Mouse (Mus musculus) retina, embryonic 14.5 days (tissue): ENCODE measurements around the gene Hsf2bp.

Experiments used
- DNase-seq: peaks from one replicate; pipeline ENCODE4 v3.0.0-alpha.2; 2015; ENCODE audit warnings: low spot score

The Hsf2bp gene

DNA sequence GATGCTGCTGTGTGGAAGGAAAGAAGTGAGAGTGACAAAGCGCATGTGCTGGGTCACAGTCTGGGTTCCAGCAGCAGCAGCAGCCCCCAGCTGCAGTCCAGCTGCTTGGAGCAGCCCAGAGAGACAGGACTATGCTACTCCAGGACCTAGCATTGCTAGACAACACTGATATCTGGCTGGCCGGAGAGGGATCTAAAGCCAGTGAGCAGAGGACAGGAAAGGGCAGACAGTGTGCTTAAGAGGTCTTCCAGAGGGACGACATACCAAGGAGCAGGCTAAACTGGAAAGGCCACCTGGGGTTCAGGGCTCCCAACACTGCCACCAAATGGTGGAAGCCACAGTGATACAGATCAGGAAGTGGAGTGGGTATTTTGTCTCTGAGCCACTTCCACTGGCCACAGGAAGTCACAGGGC, 99.0 kb downstream of the Hsf2bp start:
- DNase-seq, result no peak

DNA sequence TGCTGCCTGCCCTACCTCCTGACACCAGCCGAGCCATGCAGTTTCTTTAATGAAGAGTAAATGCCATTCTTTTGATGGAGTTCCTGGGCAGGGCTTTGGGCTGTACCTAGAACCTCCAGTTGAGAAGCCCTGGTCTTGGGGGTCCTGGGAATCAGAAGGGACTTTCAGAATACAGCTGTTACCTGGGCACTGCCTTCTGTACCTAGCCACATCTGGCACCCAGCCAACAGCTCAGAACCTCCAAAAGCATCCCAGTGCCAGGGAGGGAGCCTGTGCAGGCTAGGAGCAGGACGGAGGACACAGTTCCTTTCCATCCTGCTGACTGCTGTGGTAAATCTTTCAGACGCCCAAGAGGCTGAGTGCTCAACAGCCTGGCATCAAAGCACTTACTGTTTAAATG, 100.3 kb downstream of the Hsf2bp start:
- no peak for DNase-seq

DNA sequence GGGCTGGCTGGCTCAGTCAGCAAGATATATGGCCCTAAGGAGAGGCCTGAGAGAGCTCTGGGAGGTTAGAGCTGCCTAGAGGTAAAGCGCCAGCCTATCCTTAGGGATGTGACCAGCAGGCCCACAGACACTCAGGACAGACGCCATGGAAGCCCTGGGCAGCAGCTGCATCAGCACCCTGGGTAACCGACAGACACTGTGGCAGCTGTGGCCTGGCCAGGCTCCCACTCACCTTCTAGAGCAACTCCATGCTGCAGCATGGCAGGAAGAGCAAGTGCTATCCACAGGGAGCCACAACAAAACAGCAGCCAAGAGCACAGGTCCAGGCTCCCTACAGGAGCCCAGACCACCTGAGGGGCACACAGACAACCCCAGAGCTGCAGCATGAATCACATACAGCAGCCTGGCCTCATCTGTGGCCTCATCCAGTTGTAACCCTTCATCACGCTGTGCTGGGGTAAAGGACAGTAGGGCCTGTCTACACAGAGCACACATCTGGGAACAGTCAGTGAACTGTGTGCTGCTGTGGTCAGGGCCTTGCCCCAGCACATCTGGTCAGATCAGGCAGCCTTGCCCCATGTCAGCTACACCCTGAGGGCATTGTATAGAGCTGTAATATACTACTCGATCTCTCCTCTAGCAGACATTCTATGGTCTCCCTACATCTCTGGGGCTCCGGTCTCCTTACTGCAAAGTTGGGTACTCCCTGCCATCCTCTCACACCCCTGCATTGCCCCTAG, 100.9 kb downstream of the Hsf2bp start:
- no peak for DNase-seq

DNA sequence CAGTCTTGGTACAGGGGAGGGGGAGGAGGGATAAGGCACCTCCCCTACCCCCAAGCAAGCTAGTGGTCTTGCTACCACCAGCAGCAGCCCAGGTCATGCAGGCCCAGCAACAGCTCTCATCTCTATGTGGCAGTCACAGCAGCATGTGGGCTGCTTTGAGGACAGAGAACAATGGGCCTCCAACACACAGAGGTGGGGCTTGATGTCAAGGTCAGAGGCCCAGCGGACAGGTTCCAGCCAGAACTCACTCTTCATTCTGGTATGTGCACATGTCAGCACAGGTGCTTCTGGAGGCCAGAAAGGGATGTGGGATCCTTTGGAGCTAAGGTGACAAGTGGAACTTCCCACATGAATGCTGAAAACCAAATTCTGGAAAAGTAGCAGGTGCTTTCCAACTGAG, 102.2 kb downstream of the Hsf2bp start:
- no peak for DNase-seq

DNA sequence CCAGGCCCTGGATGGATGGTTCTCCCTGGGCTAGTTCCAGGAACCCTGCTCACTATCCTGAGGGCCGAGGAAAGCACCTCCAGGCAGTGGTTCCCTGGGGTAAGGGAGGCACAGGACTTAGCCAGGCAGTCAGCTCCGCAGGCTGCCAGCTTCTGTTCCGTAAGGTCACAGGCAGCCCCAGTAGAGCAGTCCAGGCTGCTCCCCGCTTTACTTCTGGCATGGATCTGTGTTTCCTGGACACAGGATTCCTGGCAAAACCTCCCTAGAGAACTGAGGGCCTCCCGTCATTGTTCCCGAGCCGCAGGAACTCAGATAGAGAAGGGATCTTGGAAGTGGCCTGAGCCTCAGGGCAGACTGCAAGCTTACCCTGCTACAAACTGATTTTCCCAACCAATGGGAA, 104.7 kb downstream of the Hsf2bp start:
- DNase-seq, result no peak

DNA sequence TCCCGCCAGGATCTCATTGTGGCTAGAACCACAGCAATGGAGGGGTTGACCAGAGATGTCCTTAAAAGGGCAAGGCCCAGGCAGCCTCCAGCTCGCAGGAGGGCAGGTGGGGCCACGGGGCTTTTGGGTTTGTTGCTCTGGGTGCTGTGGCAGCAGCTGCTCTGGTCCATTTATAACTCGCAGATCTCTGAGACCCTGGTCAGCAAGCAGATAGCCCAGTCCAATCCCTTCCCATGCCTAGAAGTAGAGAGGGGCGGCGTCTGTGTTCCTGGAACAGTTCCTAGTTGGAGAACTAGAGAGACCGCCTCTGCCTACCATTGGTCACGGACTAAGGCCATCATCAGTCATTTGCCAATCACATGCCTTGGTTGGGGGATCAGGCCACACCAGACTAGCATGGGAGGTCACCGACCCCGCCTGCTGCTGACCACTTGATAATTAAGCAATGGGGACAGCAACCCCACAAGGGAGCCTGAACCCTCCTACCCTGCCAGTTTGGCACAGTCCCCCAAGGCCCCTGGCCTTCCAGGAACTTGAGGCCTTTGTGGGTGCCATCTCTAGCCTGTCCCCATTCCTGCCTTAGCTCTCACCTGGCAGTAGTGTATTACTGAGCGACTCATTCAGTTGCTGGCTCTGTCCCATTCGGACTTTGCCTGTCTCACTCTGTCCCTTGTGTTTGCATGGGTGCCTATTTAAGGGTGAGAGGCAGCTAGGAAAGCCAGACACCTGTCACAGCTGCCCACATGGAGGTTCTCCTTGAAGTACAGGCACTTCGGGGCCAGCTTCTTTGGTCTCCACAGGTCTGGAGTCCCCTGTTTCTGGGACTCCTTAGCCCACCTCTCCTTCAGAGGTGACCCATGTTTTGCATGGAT, 106.1 kb downstream of the Hsf2bp start:
- peak; percentile 72 for DNase-seq

DNA sequence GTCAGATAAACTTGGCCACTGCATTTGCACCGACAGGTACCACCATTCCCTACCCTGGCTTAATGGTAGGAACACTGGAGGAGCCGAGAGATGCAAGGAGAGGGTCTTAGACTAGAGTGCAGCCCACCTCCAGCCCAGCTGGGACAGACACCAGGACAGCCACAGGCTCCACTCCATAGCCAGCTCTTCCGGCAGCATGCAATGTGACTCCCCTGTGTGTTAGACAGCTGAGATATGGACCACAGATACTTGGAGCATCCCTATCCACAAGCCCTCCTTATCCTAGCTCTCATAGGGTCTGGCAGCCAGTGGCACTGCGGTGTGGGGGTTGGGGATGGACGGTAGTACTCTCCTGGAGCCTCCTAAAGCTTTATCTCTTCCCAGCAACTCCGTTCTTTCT, 107.1 kb downstream of the Hsf2bp start:
- no peak for DNase-seq

DNA sequence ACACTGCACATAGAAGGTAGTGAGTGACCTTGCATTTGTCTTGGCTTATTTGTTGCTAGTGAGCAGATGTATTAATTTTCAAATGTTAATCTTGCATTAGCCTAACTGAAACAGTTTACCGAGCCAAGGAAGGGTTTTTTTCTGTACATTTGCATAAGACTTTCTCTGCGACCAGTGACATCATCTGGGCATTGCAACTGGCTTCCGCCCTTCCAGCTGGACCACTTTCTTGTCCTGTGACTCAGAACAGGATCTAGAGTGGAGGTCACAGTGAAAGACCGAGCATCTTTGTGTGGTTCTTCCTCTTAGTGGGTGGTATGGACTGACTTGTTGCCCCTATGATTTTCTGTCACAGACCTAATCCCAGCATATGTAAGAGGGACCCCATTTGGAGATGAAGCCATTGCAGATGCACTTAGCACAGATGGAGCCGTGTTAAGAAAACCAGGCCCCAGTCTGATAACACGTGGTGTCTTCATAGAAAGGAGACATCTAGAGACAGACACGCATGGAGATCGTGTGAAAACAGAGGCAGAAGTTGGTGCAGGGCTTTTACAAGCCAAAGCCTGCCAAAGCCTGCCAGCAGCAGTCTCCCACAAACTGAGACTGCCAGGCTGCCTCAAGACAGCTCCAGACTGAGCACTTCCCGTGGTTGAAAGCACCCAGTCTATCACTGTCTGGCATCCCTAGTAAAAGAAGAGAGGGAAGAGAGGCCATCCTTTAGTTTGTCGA, 108.1 kb downstream of the Hsf2bp start:
- no peak for DNase-seq

DNA sequence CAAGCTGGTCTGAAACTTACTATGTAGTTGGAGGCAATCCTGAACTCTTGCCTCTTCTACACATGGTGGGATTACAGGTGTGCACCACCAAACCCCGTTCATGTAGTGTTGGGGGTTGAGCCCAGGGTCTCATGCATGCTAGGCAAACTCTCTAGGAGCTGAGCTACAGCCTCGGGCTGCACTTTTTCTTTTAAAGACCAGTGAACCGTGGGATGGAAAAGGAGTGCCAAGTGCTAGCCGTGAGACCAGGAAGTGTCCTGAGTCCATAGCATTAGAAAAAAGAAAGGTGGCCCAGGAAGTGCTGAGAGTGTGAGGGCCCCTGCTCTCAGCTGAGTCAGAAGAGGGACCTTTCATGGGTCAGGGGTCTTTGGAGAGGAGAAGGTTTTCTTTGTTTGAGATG, 111.9 kb downstream of the Hsf2bp start:
- no peak for DNase-seq

DNA sequence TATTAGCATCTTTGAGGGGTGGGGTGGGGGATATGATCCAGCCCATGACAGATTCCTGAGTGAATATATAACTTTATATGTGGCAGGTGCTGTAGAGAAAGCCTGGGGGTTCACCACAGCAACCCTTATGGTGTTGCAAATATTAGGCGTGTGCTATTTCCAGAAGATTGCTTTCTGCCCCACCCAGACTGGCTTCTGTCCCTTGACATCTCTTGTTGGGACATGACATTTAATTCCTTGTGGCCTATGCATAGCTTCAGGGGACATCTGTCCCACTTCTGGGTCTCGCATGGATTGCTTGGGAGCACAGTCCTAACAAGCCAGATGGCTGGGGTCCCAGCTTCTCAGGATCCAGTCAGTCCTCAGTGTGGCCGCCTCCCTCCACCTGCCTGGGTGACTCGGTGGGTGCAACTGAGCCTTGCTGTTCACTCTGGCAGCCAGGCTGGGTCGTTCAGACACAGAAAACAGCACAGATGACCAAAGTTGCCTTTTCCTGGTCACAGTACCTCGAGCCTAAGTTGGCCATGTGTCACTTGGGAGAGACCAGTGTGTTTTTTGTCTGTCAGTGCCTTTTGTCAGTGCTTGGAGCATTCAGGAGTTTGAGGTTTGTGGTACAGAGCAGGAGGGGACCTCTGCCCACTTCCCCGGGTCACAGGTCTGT, 112.7 kb downstream of the Hsf2bp start:
- DNase-seq, result no peak

DNA sequence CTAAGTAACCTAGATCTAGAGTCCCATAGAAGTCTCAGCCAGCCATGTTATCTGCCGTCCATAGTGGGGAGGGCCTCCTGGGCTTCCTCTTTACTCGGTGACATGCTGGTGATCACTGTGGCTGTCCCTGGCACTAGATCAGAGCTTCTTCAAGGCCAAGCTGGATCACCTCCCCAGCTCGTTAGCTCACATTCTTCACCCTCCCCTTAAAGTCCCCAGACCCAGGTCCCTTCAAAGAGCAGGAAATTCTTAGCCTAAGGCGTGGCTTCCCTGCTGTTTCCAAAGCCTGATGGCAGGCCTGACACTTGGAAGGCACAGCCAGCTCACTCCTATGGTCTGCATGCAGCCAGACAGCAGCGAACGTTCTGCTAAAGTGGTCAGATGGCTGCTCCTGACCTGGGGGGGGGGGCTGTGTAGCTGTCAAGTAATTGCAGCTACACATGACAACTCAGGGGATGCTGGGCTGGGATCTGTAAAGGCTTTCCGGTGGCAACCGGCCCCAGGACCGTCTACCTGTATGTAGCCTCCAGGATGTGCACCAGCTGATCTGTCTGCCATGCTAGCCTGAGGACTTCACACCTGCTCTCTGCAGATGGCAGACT, 115.5 kb downstream of the Hsf2bp start:
- no peak for DNase-seq

DNA sequence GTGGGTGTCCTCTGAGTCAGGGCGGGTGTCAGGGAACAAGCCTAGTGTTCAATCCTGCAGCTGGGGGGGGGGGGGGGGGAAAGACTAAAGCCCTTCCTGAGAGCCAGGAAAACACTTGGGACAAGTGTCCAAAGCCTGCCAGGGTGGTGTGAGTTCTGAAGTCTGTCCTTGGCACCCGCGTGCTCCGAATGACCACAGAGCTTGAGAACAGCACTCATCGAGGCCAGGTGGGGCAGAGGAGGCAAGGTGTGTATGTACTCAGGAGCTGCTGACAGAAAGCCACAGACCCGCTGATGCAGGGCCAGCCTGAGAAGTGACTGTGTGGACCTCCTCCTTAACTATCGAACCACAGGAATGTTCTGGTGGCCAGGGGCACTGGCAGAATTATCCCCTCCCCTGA, 116.5 kb downstream of the Hsf2bp start:
- no peak for DNase-seq

DNA sequence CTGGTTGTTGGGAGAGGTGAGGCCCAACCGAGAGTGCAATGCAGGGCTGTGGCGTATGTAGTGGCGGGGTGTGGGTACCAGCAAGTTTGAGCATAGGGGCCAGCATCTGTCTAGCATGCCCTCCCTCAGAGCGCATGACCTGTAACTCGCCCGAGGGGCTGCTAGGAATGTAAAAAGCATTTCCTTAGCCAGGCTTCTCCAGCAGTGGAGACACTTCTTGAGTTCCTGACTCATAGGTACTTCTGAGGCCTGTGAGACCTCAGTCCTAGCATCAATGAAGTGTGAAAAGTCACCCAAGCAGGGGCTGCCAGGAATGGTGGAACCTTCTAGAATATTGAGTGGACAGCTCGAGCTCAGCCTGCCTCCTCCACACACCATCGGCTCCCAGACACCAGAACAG, 117.8 kb downstream of the Hsf2bp start:
- no peak for DNase-seq

DNA sequence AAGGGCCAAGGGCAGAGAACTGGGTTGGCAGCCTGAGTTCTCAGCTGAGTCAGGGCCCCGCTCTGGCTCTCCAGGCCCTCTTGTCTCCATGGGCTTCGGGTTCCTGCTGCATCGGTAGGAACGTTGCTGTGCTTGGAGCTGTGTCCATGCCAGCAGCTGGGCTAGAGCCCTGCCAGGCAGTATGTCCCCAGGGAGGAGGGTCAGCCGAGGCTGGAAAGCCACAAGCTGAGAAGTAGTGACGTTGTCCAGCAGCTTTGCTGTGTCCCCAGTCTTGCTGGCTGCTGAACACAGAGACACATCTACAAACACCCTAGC, 119.7 kb downstream of the Hsf2bp start:
- DNase-seq, result no peak

DNA sequence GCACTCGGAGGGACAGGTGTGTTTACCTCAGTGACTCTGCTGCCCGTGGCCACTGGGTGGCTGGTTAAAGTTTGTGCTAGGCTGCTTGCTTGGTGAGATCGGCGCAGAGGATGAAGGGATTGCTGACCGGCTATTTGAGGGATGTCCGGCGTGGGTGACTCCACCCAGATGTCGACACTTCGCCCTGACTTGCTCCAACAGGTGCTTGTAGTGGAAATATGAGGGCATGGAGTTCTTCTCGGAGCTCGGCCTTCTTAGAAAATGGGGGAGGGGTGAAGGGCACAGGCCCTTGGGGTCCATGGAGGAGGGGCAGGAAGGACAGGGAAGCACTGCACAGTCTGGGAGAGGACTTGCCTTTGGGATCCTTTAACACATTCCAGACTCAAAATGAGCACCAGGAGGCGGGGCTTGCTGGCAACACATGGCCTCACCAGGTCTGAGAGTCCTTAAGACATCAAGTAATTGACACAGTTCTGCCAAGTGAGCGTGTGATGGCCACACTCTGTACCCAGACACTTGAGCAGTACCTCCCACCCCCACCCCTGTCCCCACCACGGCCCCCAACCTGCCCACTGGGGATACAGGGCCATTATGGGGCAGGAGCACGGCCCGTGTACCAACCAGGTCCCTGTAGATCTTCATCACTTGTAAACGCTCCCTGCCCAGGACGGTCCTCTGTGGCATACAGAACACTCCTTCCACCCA, 120.2 kb downstream of the Hsf2bp start:
- DNase-seq, result no peak

DNA sequence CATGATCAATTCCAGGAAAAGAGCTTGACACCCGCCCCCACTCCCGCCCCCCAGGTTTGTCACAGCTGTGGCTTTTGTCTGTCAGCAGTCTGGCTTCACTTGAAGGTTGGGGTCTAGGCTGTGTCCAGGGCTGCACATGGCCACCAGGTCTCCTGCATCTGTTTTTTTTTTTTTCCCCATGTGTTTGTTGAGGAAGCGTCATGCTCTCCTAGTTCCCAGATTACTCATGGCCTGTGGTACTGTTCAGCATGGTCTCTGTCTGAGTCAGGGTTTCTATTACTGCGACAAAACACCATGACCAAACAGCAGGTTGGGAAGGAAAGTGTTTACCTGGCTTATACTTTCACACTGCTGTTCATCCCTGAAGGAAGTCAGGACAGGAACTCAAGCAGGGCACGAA, 121.8 kb downstream of the Hsf2bp start:
- DNase-seq, result no peak

DNA sequence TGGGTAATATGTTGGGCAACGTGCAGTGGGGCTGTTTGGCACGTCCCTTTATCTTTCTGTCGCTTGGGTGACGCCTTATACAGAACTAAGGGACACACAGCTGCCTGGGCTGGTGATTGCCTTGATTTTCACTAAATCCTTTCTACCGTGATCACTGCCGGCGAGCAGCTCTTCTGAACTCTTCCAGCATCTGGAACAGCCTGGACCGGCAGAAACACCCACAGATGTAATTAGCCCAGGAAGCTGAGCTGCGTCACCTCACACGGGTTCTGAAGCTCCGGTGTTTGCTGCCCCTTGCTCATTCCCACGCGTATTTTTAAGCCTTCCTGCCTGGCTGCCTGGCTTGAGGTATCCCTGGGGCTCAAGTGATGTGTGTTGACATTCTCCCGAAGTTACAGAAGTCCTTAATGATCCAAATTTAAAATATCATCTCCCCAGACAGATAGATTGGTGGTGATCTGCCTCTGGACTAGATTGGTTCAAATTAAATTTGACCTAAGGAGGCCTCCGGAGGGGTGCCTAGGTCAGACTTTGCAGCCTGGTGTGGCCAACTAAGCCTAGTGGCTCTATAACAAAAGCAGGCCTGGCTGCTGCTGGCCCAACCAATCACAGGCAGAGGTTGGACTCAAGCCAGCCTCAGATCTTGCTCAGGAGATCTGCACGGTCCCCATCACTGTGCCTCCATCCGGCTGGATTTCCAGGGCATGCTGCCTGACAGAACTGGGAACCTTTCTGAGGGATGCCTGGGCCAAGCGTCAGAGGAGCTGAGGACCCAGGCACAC, 123.1 kb downstream of the Hsf2bp start:
- peak; percentile 59 for DNase-seq

DNA sequence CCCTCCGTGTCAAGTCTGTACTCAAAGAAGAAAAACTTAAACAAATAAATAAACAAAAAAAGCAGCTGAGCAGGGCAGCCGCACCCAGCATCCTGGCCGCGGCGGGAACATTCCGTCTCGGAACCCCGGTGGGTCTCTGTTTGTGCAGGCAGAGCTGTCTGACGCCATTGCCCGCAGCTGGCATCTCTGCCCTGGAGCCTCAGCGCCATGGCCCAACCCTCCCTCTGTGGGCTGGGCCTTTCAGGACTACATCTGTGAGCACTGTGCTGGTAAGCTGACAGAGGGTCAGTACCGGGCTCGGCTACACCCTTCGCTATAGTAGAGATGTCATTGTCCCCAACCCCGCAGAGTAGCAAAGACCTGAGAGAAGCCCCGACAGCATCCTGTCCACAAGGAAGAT, 123.8 kb downstream of the Hsf2bp start:
- DNase-seq, result no peak

DNA sequence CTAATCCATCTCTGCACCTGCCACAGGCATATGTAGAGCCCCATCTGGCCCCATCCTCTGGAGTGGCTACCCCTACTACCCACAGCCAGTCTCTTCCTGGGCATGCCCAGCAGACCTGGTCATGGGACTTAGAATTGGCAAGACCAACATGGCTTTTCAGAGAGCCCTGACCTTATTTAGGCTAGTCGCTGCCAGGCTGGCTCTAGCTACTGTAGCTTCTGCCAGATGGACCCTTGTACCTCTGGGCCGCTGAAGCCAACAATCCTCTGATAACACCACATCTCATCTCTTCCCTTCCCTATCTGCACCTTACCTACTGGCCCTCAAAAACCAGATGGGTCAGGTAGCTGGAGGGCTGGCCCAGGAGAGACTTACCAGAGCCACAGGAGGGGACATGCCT, 127.2 kb downstream of the Hsf2bp start:
- DNase-seq, result no peak

DNA sequence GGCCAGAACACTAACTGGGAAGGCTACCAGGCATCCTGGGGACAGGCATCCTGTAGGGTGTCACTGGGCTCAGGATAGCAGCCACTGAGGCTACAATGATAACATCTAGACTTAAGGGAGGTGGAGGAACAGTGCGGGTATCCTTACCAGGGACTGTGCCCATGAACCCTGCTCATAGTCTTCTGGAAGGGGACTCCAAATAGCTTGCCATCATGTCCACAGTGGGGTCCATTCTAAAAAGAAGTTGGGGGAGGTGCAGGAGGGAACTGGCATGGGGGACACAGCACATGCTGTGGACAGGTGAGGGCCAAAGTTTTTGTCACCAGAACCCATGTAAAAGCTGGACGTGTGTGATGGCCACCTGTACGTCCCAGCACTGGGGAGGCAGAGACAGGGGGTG, 129.7 kb downstream of the Hsf2bp start:
- DNase-seq, result no peak

DNA sequence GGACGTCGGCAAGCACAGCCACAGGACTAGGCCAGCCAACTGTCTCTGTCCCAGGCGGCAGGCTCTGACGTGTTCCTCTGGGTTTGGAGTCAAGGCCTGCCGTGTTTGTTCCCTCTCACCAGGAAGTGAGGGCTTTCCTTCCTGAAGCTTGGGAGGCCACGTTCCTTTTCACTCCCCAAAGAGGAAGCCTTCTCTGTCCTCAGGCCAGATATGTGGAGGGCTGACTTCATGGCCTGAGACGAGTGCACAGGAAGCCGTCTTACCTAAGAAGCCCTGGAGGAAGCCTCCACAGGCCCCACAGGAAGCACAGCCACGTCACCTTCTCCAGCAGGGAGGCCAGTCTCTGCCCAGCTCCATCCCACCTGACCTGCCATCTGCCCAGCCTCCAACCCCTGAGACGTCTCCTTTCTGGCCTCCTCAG, 130.3 kb downstream of the Hsf2bp start:
- no peak for DNase-seq
